8 mouse cellular contexts compared by ENCODE assay signal in the genomic region with DNA sequence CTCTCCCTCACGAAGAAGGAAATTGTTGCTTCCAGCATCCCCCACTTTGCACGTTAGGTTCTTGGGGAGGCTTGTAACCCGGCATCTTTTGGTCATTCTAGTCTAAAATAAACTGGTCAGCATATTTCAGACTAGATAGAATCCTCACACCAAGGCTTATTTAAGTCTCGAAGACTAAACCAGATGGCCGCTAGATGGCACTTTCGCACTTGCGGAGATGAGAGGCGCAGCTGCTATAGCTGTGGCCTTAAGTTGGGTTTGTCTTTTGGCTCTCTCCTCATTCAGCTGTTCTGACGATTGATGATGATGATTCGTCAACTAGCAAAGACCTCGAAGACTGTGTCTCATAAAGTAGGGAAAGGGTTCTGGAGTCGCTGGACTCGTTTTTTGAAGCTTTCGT. TPM values are rescaled to one million over a fixed set of nuclear protein-coding genes. Genes with fewer than 3 reads are reported as not detected.
DNase-seq lines count a peak whose midpoint lies in the region; ATAC-seq and TF ChIP-seq lines count a peak whose summit lies in the region.

No protein-coding gene starts in this region.

- no peak overlapping the region for H3K9ac ChIP-seq in forebrain, embryonic 13.5 days
- H3K9ac ChIP-seq in neural tube, embryonic 11.5 days (ENCODE audit: low read length), result no peak overlapping the region

- H3K36me3 ChIP-seq in testis, adult 2 months (ENCODE audit: control insufficient read depth, insufficient read depth, low read length), result no peaks in the 10 kb centered on the region
- H3K36me3 ChIP-seq in forebrain, embryonic 13.5 days (ENCODE audit: poor library complexity, severe bottlenecking), result no peaks in the 10 kb centered on the region
- no peaks in the 10 kb centered on the region for H3K36me3 ChIP-seq in neural tube, embryonic 11.5 days (ENCODE audit: control insufficient read depth, insufficient read depth, low read length)

- H3K9me3 ChIP-seq in forebrain, embryonic 13.5 days (replicated peaks), result no peaks in the 10 kb centered on the region
- H3K9me3 ChIP-seq in neural tube, embryonic 11.5 days (ENCODE audit: control insufficient read depth, low read length), result no peaks in the 10 kb centered on the region

- H3K4me1 ChIP-seq in testis, adult 2 months (ENCODE audit: control insufficient read depth, insufficient read depth, low read length), result peaks cover 5% of the 10 kb centered on the region
- peaks cover 17% of the 10 kb centered on the region for H3K4me1 ChIP-seq in forebrain, embryonic 13.5 days
- no peaks in the 10 kb centered on the region for H3K4me1 ChIP-seq in neural tube, embryonic 11.5 days (ENCODE audit: control insufficient read depth, insufficient read depth, low read length)

- intact Hi-C loops in left cerebral cortex, postnatal 25 days (cut with DNase I), result loop anchor here (1.0 to 5.0 kb wide), 3 partner anchors 70 to 1131 kb away; no protein-coding TSS in a partner anchor

- TF ChIP-seq POLR2A in testis, adult 2 months (IDR thresholded peaks at IDR 0.05; ENCODE audit: control insufficient read depth, low read depth, low read length), result no peak
- no peak for TF ChIP-seq POLR2A in brain, embryonic 14.5 days (IDR thresholded peaks at IDR 0.05; ENCODE audit: borderline replicate concordance, extremely low read depth, insufficient read depth, insufficient read length, poor library complexity, severe bottlenecking)

- H3K27me3 ChIP-seq in testis, adult 2 months (ENCODE audit: control insufficient read depth, insufficient read depth, low read length), result no peaks in the 10 kb centered on the region
- no peaks in the 10 kb centered on the region for H3K27me3 ChIP-seq in forebrain, embryonic 13.5 days
- H3K27me3 ChIP-seq in neural tube, embryonic 11.5 days (ENCODE audit: control insufficient read depth, insufficient read depth, low read length), result no peaks in the 10 kb centered on the region

- no peak overlapping the region for H3K27ac ChIP-seq in testis, adult 2 months (ENCODE audit: control insufficient read depth, insufficient read depth, low read depth, low read length)
- no peak overlapping the region for H3K27ac ChIP-seq in forebrain, embryonic 13.5 days
- no peak overlapping the region for H3K27ac ChIP-seq in neural tube, embryonic 11.5 days (ENCODE audit: low read depth, low read length)

- ATAC-seq in forebrain, embryonic 13.5 days, result peak; percentile 73
- ATAC-seq in neural tube, embryonic 11.5 days (ENCODE audit: insufficient read depth, low FRiP score, low TSS enrichment), result no peak

- H3K4me3 ChIP-seq in testis, adult 2 months (ENCODE audit: control insufficient read depth, low read depth, low read length), result peak overlapping the region; percentile 7; the same call in 1 of the 2 replicates
- no peak overlapping the region for H3K4me3 ChIP-seq in forebrain, embryonic 13.5 days
- no peak overlapping the region for H3K4me3 ChIP-seq in neural tube, embryonic 11.5 days (ENCODE audit: low read depth, low read length)

- peak; percentile 66; the same call in 1 of the 2 replicates for TF ChIP-seq CTCF in testis, adult 2 months (IDR thresholded peaks at IDR 0.05; ENCODE audit: control insufficient read depth, insufficient read depth, insufficient replicate concordance, low read depth, low read length)
- TF ChIP-seq CTCF in brain, embryonic 14.5 days (IDR thresholded peaks at IDR 0.05; ENCODE audit: borderline replicate concordance, extremely low read depth, insufficient read depth, insufficient read length), result peak; percentile 87

- DNase-seq in testis, postnatal 14 days (ENCODE audit: low spot score), result no peak
- DNase-seq in brain, embryonic 14.5 days (ENCODE audit: low read depth), result peak; percentile 96
- DNase-seq in hindlimb bud, embryonic 11.5 days (ENCODE audit: extremely low spot score, low read depth, low spot score), result peak; percentile 62
- peak; percentile 44 to 76 for DNase-seq in left cerebral cortex, postnatal 25 days (ENCODE audit: low spot score in 2 of 2)
- peak; percentile 87 for DNase-seq in neural tube, embryonic 11.5 days (ENCODE audit: low spot score)
- DNase-seq in thymus, postnatal 0 days (ENCODE audit: low spot score), result peak; percentile 85

- WGBS in forebrain, embryonic 13.5 days, result 9% methylated on average over 14 of the region's 14 CpGs
- 12% methylated on average over 14 of the region's 14 CpGs for WGBS in neural tube, embryonic 11.5 days

- no peak overlapping the region for H3K4me2 ChIP-seq in forebrain, embryonic 13.5 days
- no peak overlapping the region for H3K4me2 ChIP-seq in neural tube, embryonic 11.5 days (ENCODE audit: low read depth)

RNA-seq across cellular contexts. Expression of a gene that starts 23.9 kb away (rescaled TPM):
- polyA plus RNA-seq in testis, adult 2 months (2012; rRNA removed), result 10.3 and 12.4 TPM in 2 replicates
- 18.5 and 21.1 TPM in 2 replicates for polyA plus RNA-seq in brain, embryonic 14.5 days (2012; rRNA removed)
- polyA plus RNA-seq in forebrain, embryonic 13.5 days (2015; fragmentation: Nextera tagmentation; extraction: Ambion mirVana), result 53.4 and 60.3 TPM in 2 replicates
- 10 to 100 TPM; 12.9 to 13.8 TPM for total RNA-seq in left cerebral cortex, postnatal 25 days (2021)
- polyA plus RNA-seq in neural tube, embryonic 11.5 days (2014; fragmentation: Nextera tagmentation; extraction: Ambion mirVana), result 41.4 and 44.2 TPM in 2 replicates
- 57.4 and 58.7 TPM in 2 replicates for polyA plus RNA-seq in thymus, postnatal 0 days (2015; fragmentation: Nextera tagmentation; extraction: Ambion mirVana)

RNA-seq across cellular contexts. Expression of a gene that starts 35.8 kb away (rescaled TPM):
- polyA plus RNA-seq in testis, adult 2 months (2012; rRNA removed), result 12.7 and 15.6 TPM in 2 replicates
- 29.6 and 34.2 TPM in 2 replicates for polyA plus RNA-seq in brain, embryonic 14.5 days (2012; rRNA removed)
- polyA plus RNA-seq in forebrain, embryonic 13.5 days (2015; fragmentation: Nextera tagmentation; extraction: Ambion mirVana), result 30.2 and 32.9 TPM in 2 replicates
- total RNA-seq in left cerebral cortex, postnatal 25 days (2021), result 10 to 100 TPM; 52.8 to 60.2 TPM
- polyA plus RNA-seq in neural tube, embryonic 11.5 days (2014; fragmentation: Nextera tagmentation; extraction: Ambion mirVana), result 37.9 and 42.9 TPM in 2 replicates
- polyA plus RNA-seq in thymus, postnatal 0 days (2015; fragmentation: Nextera tagmentation; extraction: Ambion mirVana), result 5.1 and 5.3 TPM in 2 replicates
